8 mouse cellular contexts compared by ENCODE assay signal in the genomic region with DNA sequence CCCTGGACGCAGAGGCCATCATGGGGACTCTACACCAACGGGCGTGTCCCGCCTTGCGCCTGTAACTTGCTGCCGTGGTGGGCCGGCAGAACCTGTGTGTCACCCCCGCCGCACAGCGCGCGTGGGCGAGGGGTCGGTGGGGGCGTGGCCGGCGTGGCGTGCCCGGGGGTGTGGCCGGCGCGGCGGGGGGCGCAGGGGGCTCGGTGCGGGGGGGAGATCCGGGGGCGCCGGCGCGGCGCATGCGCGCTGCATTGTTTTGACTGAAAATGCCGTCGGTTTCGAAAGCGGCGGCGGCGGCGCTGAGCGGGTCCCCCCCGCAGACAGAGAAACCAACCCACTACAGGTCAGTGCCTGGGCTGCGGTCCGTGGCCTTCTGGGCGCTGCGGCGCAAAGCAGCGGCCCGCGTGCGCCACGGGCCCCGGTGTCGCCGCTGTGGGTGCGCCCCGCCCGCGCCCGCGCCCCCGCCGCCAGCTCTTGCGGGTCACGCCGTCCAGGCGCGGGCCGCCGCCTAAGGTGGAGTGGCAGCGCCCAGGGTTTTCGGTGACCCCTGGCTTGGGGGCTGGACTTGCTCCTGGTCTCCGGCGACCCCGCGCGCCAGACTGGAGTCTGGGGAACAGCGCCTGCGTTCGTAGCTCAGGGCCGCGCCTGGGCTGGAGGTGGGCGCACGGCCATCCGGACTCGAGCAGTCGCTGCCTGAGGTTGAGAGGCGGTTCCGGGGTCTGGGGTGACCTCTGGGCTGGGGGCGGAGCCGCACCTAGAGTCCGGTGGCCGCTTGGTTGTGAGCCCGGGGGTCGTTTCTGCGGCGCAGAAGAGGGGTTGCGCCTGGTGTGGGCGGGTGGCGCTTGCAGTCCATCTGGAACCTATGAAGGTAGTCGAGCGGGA. TPM values are rescaled to one million over a fixed set of nuclear protein-coding genes. Genes with fewer than 3 reads are reported as not detected.
DNase-seq lines count a peak whose midpoint lies in the region; ATAC-seq and TF ChIP-seq lines count a peak whose summit lies in the region.

A gene (plus strand): TSS at position 248 of the 882 bp plus-strand sequence.

- H3K27me3 ChIP-seq in forebrain, embryonic 10.5 days (ENCODE audit: poor library complexity, severe bottlenecking), result no peaks in the 10 kb centered on the region
- no peaks in the 10 kb centered on the region for H3K27me3 ChIP-seq in heart, embryonic 15.5 days
- no peaks in the 10 kb centered on the region for H3K27me3 ChIP-seq in liver, postnatal 0 days (ENCODE audit: insufficient read depth, low read length)
- no peaks in the 10 kb centered on the region for H3K27me3 ChIP-seq in neural tube, embryonic 14.5 days (ENCODE audit: control insufficient read depth, insufficient read depth, low read length)
- no peaks in the 10 kb centered on the region for H3K27me3 ChIP-seq in testis, adult 2 months (ENCODE audit: control insufficient read depth, insufficient read depth, low read length)

- TF ChIP-seq POLR2A in testis, adult 2 months (IDR thresholded peaks at IDR 0.05; ENCODE audit: control insufficient read depth, low read depth, low read length), result peak; percentile 51; the same call in 1 of the 2 replicates

- H3K36me3 ChIP-seq in forebrain, embryonic 10.5 days (replicated peaks), result peaks cover 35% of the 10 kb centered on the region
- H3K36me3 ChIP-seq in heart, embryonic 15.5 days, result peaks cover 16% of the 10 kb centered on the region; the same call in 1 of the 2 replicates
- no peaks in the 10 kb centered on the region for H3K36me3 ChIP-seq in liver, postnatal 0 days (replicated peaks; ENCODE audit: insufficient read depth, low read length)
- H3K36me3 ChIP-seq in neural tube, embryonic 14.5 days (ENCODE audit: control insufficient read depth, insufficient read depth, low read length), result peaks cover 10% of the 10 kb centered on the region; the same call in 1 of the 2 replicates
- no peaks in the 10 kb centered on the region for H3K36me3 ChIP-seq in testis, adult 2 months (ENCODE audit: control insufficient read depth, insufficient read depth, low read length)

- peak within 1 kb of the TSS; percentile 90 for H3K4me3 ChIP-seq in forebrain, embryonic 10.5 days
- peak within 1 kb of the TSS; percentile 91 for H3K4me3 ChIP-seq in heart, embryonic 15.5 days
- peak within 1 kb of the TSS; percentile 87 for H3K4me3 ChIP-seq in liver, postnatal 0 days (ENCODE audit: low read depth, low read length)
- peak within 1 kb of the TSS; percentile 95 for H3K4me3 ChIP-seq in neural tube, embryonic 14.5 days (ENCODE audit: low read depth, low read length)
- H3K4me3 ChIP-seq in testis, adult 2 months (ENCODE audit: control insufficient read depth, low read depth, low read length), result peak within 1 kb of the TSS; percentile 88

- TF ChIP-seq CTCF in liver, postnatal 0 days (IDR thresholded peaks at IDR 0.05; ENCODE audit: low read depth), result no peak
- no peak for TF ChIP-seq CTCF in testis, adult 2 months (IDR thresholded peaks at IDR 0.05; ENCODE audit: control insufficient read depth, insufficient read depth, insufficient replicate concordance, low read depth, low read length)

- peak within 1 kb of the TSS; percentile 84 for H3K4me2 ChIP-seq in heart, embryonic 15.5 days
- H3K4me2 ChIP-seq in liver, postnatal 0 days (ENCODE audit: low read depth, low read length), result peak within 1 kb of the TSS; percentile 89
- H3K4me2 ChIP-seq in neural tube, embryonic 14.5 days (ENCODE audit: low read depth, low read length), result peak within 1 kb of the TSS; percentile 83

- no peak for TF ChIP-seq EP300 in liver, postnatal 0 days (IDR thresholded peaks at IDR 0.05; ENCODE audit: low read depth)

- peak; percentile 49 for ATAC-seq in heart, embryonic 15.5 days (replicated peaks; ENCODE audit: insufficient number of reproducible peaks, insufficient read depth, low FRiP score, low read depth)
- ATAC-seq in liver, postnatal 0 days, result peak; percentile 44
- peak; percentile 24 for ATAC-seq in neural tube, embryonic 14.5 days (ENCODE audit: low read depth)

- no peaks in the 10 kb centered on the region for H3K9me3 ChIP-seq in forebrain, embryonic 10.5 days
- no peaks in the 10 kb centered on the region for H3K9me3 ChIP-seq in heart, embryonic 15.5 days (replicated peaks)
- no peaks in the 10 kb centered on the region for H3K9me3 ChIP-seq in liver, postnatal 0 days (ENCODE audit: low read length)
- no peaks in the 10 kb centered on the region for H3K9me3 ChIP-seq in neural tube, embryonic 14.5 days (ENCODE audit: control insufficient read depth, low read length)

- H3K9ac ChIP-seq in heart, embryonic 15.5 days, result peak within 1 kb of the TSS; percentile 91
- peak within 1 kb of the TSS; percentile 82 for H3K9ac ChIP-seq in liver, postnatal 0 days (replicated peaks)
- peak within 1 kb of the TSS; percentile 90 for H3K9ac ChIP-seq in neural tube, embryonic 14.5 days (replicated peaks; ENCODE audit: low read depth, low read length)

- peak within 1 kb of the TSS; percentile 92 for H3K27ac ChIP-seq in forebrain, embryonic 10.5 days
- H3K27ac ChIP-seq in heart, embryonic 15.5 days, result peak within 1 kb of the TSS; percentile 84
- H3K27ac ChIP-seq in liver, postnatal 0 days (ENCODE audit: low read depth), result peak within 1 kb of the TSS; percentile 81
- peak within 1 kb of the TSS; percentile 52 for H3K27ac ChIP-seq in neural tube, embryonic 14.5 days (ENCODE audit: low read depth, low read length)
- peak within 1 kb of the TSS; percentile 60 for H3K27ac ChIP-seq in testis, adult 2 months (ENCODE audit: control insufficient read depth, insufficient read depth, low read depth, low read length)

- H3K4me1 ChIP-seq in forebrain, embryonic 10.5 days, result peaks cover 53% of the 10 kb centered on the region
- peaks cover 26% of the 10 kb centered on the region for H3K4me1 ChIP-seq in heart, embryonic 15.5 days (replicated peaks)
- peaks cover 27% of the 10 kb centered on the region for H3K4me1 ChIP-seq in liver, postnatal 0 days (ENCODE audit: insufficient read depth)
- peaks cover 27% of the 10 kb centered on the region for H3K4me1 ChIP-seq in neural tube, embryonic 14.5 days (ENCODE audit: control insufficient read depth, insufficient read depth, low read length)
- H3K4me1 ChIP-seq in testis, adult 2 months (ENCODE audit: control insufficient read depth, insufficient read depth, low read length), result peaks cover 15% of the 10 kb centered on the region

- peak; percentile 81 for DNase-seq in CD4-positive helper T cell, adult 2 months (ENCODE audit: low read depth, low spot score)
- DNase-seq in adrenal gland, postnatal 36 days, result peak; percentile 86 to 91
- peak; percentile 67 for DNase-seq in forebrain, embryonic 10.5 days (ENCODE audit: extremely low spot score, low spot score)
- peak; percentile 85 for DNase-seq in kidney, postnatal 14 days
- DNase-seq in liver, postnatal 0 days, result peak; percentile 78

- WGBS in forebrain, embryonic 10.5 days, result under 1% methylated on average over 103 of the region's 104 CpGs
- WGBS in heart, embryonic 15.5 days, result under 1% methylated on average over 101 of the region's 104 CpGs
- WGBS in liver, postnatal 0 days (ENCODE audit: insufficient replicate concordance), result under 1% methylated on average over 82 of the region's 104 CpGs
- under 1% methylated on average over 97 of the region's 104 CpGs for WGBS in neural tube, embryonic 14.5 days

RNA-seq across cellular contexts. Expression of the gene that starts here (rescaled TPM):
- total RNA-seq in adrenal gland, postnatal 36 days (2021), result 10 to 100 TPM; 16.5 to 17.6 TPM
- polyA plus RNA-seq in forebrain, embryonic 10.5 days (2016; fragmentation: Nextera tagmentation; extraction: Ambion mirVana), result 8.0 and 8.3 TPM in 2 replicates
- polyA plus RNA-seq in heart, embryonic 15.5 days (2015; fragmentation: Nextera tagmentation; extraction: Ambion mirVana), result 4.6 and 5.3 TPM in 2 replicates
- polyA plus RNA-seq in liver, postnatal 0 days (2015; fragmentation: Nextera tagmentation; extraction: Ambion mirVana), result 2.3 and 3.4 TPM in 2 replicates
- polyA plus RNA-seq in neural tube, embryonic 14.5 days (2014; fragmentation: Nextera tagmentation; extraction: Ambion mirVana), result 9.1 and 10.9 TPM in 2 replicates
- polyA plus RNA-seq in testis, adult 2 months (2012; rRNA removed), result 11.2 and 11.7 TPM in 2 replicates

Comparison
In these comparisons a context has a peak if more than half of its experiments do, and no peak if none do; other contexts are left out.
1. Peak in every context shown above with its lines: DNase-seq, ATAC-seq, H3K4me3 ChIP-seq and H3K27ac ChIP-seq.